Mouse (Mus musculus) kidney, adult 2 months (tissue): Measurements from ENCODE around the gene Ppp1r32.

ENCODE experiments used
- CTCF ChIP-seq: fragments of 200-500 bp; conservative IDR thresholded peaks from 2 replicates; pipeline ENCODE4 v1.5.1; 2011; ENCODE audit warnings: low read depth, mild to moderate bottlenecking, control low read depth, low read length, moderate library complexity, mixed read lengths; ENCODE audit not compliant: insufficient read depth, insufficient read length
- POLR2A ChIP-seq: fragments of 200-500 bp; IDR thresholded peaks from one replicate; pipeline ENCODE4 v1.6.1; 2011; ENCODE audit warnings: low read depth, low read length, control low read depth

- TF ChIP-seq CTCF (no peak), POLR2A (no peak)
Measured at GRCm38 (mm10) chr19:10429371-10429770, 53.4 kb downstream of the Ppp1r32 start.
